Mouse (Mus musculus) Patski (cell line): ENCODE measurements around the gene Ppp4r4. TPM values are rescaled to one million over a fixed set of nuclear protein-coding genes. Genes with fewer than 3 reads are reported as not detected.

ENCODE experiments used
- ATAC-seq: fragments of 100-300 bp; one replicate; pipeline ENCODE4 v1.8.0; 2021
- CTCF ChIA-PET: fragments of 350-600 bp; sonication (Branson Sonifier 250); formaldehyde crosslinking; loops from one replicate; lab custom pipeline; 2022; ENCODE audit warnings: inconsistent platforms; lab: Charles Lee
- POLR2A ChIA-PET: fragments of 350-600 bp; sonication (Branson Sonifier 250); formaldehyde crosslinking; loops from one replicate; lab custom pipeline; 2022; ENCODE audit warnings: antibody characterized with exemption, inconsistent platforms; lab: Charles Lee
- DNase-seq: peaks from one replicate; pipeline ENCODE4 v3.0.0-alpha.2; 2011; ENCODE audit warnings: low read depth, low spot score
- H3K27me3 ChIP-seq: fragments of 371-371 bp; one replicate; pipeline ENCODE4 v1.5.1; 2021
- CTCF ChIP-seq: fragments of 100-300 bp; IDR thresholded peaks from one replicate; pipeline ENCODE4 v1.5.1; 2021
- in situ Hi-C: fragments of 300-500 bp; cut with MboI; formaldehyde crosslinking; loops from 3 replicates; pipeline ENCODE4 v1.11.1; 2018; ENCODE audit warnings: low pct_unique_long_range_greater_than_20kb, mixed read lengths
- polyA plus RNA-seq: library from polyadenylated mRNA; unstranded; gene quantifications from one replicate; pipeline ENCODE4 v1.2.3, GENCODE M21; 2021

Gene Ppp4r4
- polyA plus RNA-seq, 1 experiment from 2014 or later = 10.6 TPM

DNA sequence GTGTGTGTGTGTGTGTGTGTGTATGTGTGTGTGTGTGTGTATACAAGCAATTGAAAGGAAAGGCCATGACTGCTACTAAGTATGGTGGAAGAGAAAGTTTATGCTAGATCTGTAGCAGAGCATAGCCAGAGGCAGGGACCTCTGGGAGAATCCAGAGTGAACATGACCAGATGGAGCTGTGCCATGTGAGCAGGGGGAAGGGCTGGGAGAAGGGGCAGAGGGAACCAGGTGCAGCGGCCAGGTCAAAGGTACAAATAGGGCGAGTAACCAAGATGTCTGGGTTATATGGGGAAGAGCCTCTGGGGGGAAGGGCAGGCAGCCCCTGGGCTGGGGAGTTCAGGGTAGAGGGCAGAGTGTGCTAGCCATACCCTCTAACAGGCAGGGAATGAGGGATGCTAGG is 1.5 kb upstream of the Ppp4r4 start:
- H3K27me3 ChIP-seq = peaks cover 6% of the 10 kb centered on the region
- no peak for ATAC-seq
- TF ChIP-seq CTCF = no peak
- CTCF ChIA-PET = no interaction called here
- POLR2A ChIA-PET = no interaction called here
- in situ Hi-C loops = no loop called here
- DNase-seq = no peak

DNA sequence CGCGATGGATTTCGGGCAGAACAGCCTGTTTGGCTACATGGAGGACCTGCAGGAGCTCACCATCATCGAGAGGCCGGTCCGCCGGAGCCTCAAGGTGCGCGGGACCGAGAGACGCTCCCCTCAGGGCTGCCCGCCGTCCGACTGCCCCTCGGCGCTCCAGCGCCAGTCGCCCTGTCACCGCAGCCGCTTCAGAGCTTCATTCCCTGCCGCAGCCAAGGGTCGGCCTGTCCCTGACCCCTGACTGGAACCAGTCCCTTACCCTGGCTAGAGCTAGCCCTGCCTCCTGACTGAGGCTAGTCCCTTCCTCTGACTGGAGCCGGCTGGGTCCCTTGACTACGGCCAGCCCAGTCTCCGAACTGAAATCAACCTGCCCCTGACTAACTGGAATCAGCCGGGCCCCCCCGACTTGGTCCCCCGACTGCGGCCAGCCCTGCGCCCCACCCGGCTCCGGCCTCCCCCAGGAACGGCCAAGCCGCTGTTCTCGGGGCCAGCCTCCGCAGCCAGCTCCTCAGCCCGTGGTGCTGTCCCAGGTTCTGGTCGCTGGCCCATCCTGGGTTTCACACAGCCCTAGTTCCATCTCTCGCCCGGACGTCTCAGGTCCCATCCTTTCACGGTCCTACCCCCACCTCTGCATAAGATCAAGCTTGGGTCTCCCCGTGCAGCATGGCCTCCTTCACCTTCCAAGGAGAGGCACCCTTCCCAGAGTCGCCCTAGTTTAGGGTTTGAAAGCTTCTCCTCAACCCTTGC is 739 bp downstream of the Ppp4r4 start:
- POLR2A ChIA-PET = interaction anchor here (0.7 kb wide), 1 partner anchor 31 kb away, joined by 4 read pairs; no protein-coding TSS in a partner anchor
- peaks cover 6% of the 10 kb centered on the region for H3K27me3 ChIP-seq
- ATAC-seq (peak; percentile 49), DNase-seq (no peak)
- CTCF ChIA-PET = interaction anchor here (3.4 kb wide), 1 partner anchor 11 kb away, joined by 11 read pairs; no protein-coding TSS in a partner anchor
- in situ Hi-C loops = no loop called here
- TF ChIP-seq CTCF = no peak

DNA sequence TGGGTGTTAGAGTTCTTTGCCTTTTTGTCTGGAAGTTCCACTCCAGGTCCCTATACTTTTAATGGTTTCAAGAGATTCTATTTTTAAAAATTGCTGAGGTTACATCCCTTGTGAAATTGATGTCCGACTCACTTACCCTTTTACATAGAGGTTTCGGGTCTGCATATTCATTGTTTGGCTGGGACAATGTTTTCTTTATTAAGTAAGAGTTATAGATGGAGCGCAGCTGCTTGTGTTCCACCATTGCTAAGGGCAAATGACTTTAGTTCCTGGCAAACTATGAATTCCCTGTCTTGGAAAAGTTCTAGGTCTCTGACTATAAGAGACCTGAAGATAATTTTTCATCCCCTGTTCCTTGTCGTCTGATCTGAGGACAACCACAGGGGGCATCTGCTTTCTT is 8.3 kb downstream of the Ppp4r4 start:
- TF ChIP-seq CTCF = no peak
- ATAC-seq = no peak
- no peak for DNase-seq
- ChIA-PET CTCF (interaction anchor here (1.0 to 2.1 kb wide), 2 partner anchors 27 to 170 kb away, joined by 3 to 5 read pairs; no protein-coding TSS in a partner anchor), POLR2A (interaction anchor here (0.6 kb wide), 1 partner anchor 17 kb away, joined by 3 read pairs; no protein-coding TSS in a partner anchor)
- H3K27me3 ChIP-seq = no peaks in the 10 kb centered on the region
- in situ Hi-C loops = no loop called here

DNA sequence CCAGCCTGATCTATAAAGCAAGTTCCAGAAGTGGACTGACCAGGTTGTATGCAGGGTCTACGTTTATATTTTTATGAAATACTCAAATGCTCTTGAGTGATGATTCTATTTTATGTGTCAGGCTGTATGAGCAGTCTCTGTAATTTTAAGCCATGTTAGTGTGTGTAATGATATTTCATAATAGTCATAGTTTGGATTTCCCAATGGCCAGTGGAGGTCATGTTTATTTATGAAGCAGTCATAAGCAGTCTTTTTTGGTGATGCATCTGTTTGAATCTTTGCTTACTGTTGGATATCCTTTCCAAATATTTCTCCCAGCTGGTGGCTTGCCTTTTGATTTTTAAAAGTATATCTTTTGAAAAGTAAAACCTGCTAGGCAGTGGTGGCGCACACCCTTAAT is 11.3 kb downstream of the Ppp4r4 start:
- POLR2A ChIA-PET = interaction anchor here (0.7 kb wide), 1 partner anchor 14 kb away, joined by 3 read pairs; no protein-coding TSS in a partner anchor
- no peak for ATAC-seq

DNA sequence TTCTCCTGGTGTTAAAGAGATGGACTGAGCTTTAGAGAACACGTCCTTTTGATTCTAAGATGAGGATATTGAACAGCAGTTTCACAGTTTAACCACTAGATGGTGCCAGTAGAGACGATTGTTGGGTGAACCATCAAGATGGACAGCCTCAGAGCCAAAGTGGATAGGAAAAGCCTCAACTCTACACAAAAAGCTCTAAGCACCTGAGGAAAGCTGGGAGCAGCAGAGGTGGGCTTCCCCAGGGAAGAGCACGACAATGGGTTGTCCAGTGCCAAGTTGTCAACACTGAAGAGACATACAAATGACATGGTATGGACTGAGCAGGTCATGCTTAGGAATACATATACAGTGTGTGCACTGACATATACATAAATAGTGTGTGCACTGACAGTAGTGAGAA is 12.1 kb downstream of the Ppp4r4 start:
- in situ Hi-C loops = no loop called here
- ChIA-PET POLR2A (interaction anchor here (0.7 kb wide), 1 partner anchor 17 kb away, joined by 3 read pairs; no protein-coding TSS in a partner anchor), CTCF (interaction anchor here (0.6 to 3.3 kb wide), 17 partner anchors 10 to 167 kb away, joined by 3 to 15 read pairs (median 4); partner anchors contain the start of gene Ppp4r4)
- DNase-seq (no peak), ATAC-seq (no peak)
- peak; percentile 75 for TF ChIP-seq CTCF
- no peaks in the 10 kb centered on the region for H3K27me3 ChIP-seq

More for the DNA sequence above, 11.3 kb downstream of the Ppp4r4 start:
- DNase-seq = no peak
- CTCF ChIA-PET = interaction anchor here (0.6 to 3.3 kb wide), 12 partner anchors 10 to 168 kb away, joined by 3 to 15 read pairs (median 4); partner anchors contain the start of gene Ppp4r4
- no peak for TF ChIP-seq CTCF
- in situ Hi-C loops = no loop called here
- H3K27me3 ChIP-seq = no peaks in the 10 kb centered on the region

DNA sequence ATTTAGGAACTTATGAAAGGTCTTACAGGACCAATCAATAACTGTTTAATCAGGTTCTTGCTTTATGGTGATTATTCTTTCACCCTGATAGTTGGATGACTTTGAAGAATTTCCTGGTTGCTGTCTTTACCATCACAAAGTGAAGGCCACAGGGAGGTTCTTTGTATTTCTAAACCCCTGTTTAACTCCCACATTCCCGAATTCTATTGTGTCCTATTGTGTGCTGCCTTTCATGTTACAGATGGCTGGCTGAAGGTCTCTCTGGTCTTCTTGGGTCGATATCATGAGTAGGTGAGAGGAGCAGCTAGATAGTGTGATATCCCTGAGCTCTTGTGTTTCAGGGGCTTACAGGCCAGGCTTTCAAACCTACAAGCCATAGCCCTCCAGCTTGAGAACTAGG is 15.4 kb downstream of the Ppp4r4 start:
- TF ChIP-seq CTCF = no peak
- POLR2A ChIA-PET = no interaction called here

DNA sequence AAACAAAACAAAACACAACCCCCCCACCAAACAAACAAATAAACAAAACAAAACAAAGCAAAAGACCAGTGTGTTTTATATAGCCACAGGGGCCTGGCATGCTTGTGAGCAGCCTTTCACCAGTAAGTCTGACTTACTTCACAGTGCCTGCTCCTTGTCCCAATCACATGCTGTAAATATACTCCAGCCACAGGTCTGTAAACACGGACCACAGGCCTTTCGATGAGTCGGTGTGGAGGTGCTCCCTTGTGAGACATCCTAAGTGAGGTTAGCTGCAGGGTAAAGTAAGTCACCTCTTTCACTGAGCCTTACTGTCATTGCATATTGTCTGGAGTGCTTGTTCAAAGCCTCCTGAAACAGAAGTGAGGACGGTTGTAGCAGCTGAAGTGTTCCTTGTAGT is 16.4 kb downstream of the Ppp4r4 start:
- ATAC-seq (no peak), DNase-seq (no peak)
- POLR2A ChIA-PET = no interaction called here
- CTCF ChIA-PET = interaction anchor here (1.2 kb wide), 1 partner anchor 11 kb away, joined by 3 read pairs; no protein-coding TSS in a partner anchor
- no peaks in the 10 kb centered on the region for H3K27me3 ChIP-seq
- TF ChIP-seq CTCF = no peak
- in situ Hi-C loops = no loop called here

More for the DNA sequence above, 15.4 kb downstream of the Ppp4r4 start:
- CTCF ChIA-PET = no interaction called here
- DNase-seq = no peak
- in situ Hi-C loops = no loop called here
- no peaks in the 10 kb centered on the region for H3K27me3 ChIP-seq
- no peak for ATAC-seq

DNA sequence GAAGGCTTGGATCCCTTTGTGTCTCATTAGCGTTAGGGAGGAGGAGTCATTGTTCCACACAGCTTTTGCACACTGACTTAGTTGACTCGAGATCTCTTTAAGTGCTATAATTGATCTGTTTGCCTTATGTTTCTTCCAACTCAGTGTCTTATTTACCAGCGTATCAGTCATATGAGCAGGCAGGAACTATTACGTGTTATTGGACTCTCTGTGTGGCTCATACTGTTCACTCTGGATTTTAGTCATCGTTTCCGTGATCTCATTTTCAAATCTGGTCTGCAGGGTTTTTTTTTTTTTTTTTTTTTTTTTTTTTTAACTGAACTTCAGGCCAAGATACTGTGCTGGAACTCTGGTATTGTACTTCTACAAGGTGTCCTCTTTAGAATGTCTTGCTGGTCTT is 18.0 kb downstream of the Ppp4r4 start:
- ChIA-PET POLR2A (no interaction called here), CTCF (no interaction called here)
- ATAC-seq = no peak

DNA sequence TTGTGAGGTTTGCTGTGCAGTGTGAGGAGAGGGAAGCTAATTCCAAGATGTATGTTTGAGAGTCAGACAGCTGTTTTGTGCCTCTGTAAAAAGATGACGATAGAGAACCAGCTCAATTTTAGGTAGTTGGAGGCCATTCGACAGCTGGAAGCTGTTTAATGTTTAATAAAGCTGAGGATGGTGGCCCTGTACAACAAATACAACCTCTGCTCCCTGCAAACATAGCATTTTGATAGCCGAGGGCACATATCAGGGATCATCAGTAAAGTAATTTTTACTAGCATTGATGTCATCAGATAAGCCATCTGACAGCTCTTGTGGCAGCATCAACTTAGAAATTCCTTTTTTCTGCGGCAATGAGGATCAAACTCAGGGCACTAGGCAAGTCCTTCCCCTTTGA is 19.3 kb downstream of the Ppp4r4 start:
- POLR2A ChIA-PET = no interaction called here

More for the DNA sequence above, 18.0 kb downstream of the Ppp4r4 start:
- in situ Hi-C loops = loop anchor here (5.0 to 25.0 kb wide), 3 partner anchors 77 to 412 kb away; partner anchors contain the start of gene Serpina1e
- DNase-seq = no peak
- no peak for TF ChIP-seq CTCF
- no peaks in the 10 kb centered on the region for H3K27me3 ChIP-seq

DNA sequence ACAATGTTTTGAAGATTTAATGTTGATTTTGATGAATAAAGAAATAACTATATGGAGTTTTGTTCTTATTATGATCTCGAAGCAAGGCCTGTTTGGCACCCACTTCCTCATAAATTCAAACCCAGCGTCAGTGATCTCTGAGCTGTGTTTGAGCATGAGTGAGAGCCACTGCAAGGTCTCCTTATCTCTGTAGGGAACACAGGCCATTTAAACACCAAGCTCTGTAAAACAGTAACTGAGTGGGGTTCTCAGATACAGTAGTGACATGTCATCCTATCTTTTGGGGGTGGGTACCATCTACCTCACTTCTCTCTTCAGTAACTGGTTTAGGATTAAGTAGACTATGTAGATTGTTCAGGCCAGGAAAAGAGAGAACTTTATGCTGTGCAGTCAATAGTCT is 20.4 kb downstream of the Ppp4r4 start:
- ChIA-PET POLR2A (no interaction called here), CTCF (no interaction called here)
- DNase-seq = no peak
- TF ChIP-seq CTCF = no peak
- no peaks in the 10 kb centered on the region for H3K27me3 ChIP-seq
- no peak for ATAC-seq
- in situ Hi-C loops = loop anchor here (5.0 to 25.0 kb wide), 3 partner anchors 75 to 410 kb away; partner anchors contain the start of gene Serpina1e

More for the DNA sequence above, 19.3 kb downstream of the Ppp4r4 start:
- TF ChIP-seq CTCF = no peak
- ATAC-seq (no peak), DNase-seq (no peak)
- in situ Hi-C loops = loop anchor here (5.0 to 25.0 kb wide), 3 partner anchors 76 to 411 kb away; partner anchors contain the start of gene Serpina1e
- no peaks in the 10 kb centered on the region for H3K27me3 ChIP-seq
- CTCF ChIA-PET = interaction anchor here (1.7 kb wide), 1 partner anchor 11 kb away, joined by 5 read pairs; no protein-coding TSS in a partner anchor
